Mouse (Mus musculus) bone marrow macrophage, adult 2 months (primary cell): Measurements from ENCODE around the gene Psmd2.

Source experiments
- CTCF ChIP-seq: IDR thresholded peaks from 2 replicates; pipeline ENCODE4 v1.5.1; 2012; ENCODE audit warnings: low read depth, mild to moderate bottlenecking, low read length, moderate library complexity
- POLR2A ChIP-seq: IDR thresholded peaks from 2 replicates; pipeline ENCODE4 v1.6.1; 2012; ENCODE audit warnings: mild to moderate bottlenecking, low read depth, low read length, borderline replicate concordance

DNA sequence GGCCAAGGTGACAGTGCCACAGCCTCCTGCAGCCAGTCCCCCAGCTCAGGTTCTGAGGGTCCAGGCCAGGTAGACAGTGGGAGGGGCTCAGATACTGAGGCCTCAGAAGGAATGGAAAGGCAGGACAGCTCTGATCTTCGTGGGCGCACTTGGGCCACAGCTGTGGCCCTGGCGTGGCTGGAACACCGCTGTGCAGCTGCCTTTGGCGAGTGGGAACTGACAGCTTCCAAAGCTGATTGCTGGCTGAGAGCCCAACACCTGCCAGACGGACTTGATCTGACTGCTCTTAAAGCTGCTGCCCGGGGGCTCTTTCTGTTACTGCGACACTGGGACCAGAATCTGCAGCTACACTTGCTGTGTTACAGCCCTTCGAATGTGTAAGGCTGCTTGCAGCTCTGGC lies 46.7 kb upstream of the Psmd2 start:
- TF ChIP-seq POLR2A (no peak), CTCF (no peak)
